Mouse (Mus musculus) intestine, postnatal 0 days (tissue): Measurements from ENCODE around the gene Parp8. TPM values are rescaled to one million over a fixed set of nuclear protein-coding genes. Genes with fewer than 3 reads are reported as not detected.

Source experiments
- ATAC-seq: fragments of 200-750 bp; cut with Nextera tagmentation; 2 replicates; pipeline ENCODE4 v1.8.0; 2017; ENCODE audit warnings: mild to moderate bottlenecking, moderate TSS enrichment, moderate library complexity
- H3K27ac ChIP-seq: fragments of 300-500 bp; sonication (generic); 2 replicates; pipeline ENCODE4 v1.5.1; 2014; ENCODE audit warnings: mild to moderate bottlenecking, low read depth, low read length, moderate library complexity
- H3K27me3 ChIP-seq: fragments of 300-500 bp; sonication (generic); replicated peaks from 2 replicates; pipeline ENCODE4 v1.6.1; 2014; ENCODE audit warnings: low read length, mixed read lengths; ENCODE audit not compliant: control insufficient read depth, insufficient read depth
- H3K36me3 ChIP-seq: fragments of 300-500 bp; sonication (generic); 2 replicates; pipeline ENCODE4 v1.6.1; 2014; ENCODE audit warnings: mild to moderate bottlenecking, moderate library complexity; ENCODE audit not compliant: control insufficient read depth, insufficient read depth
- H3K4me1 ChIP-seq: fragments of 300-500 bp; sonication (generic); replicated peaks from 2 replicates; pipeline ENCODE4 v1.6.1; 2014; ENCODE audit warnings: antibody characterized with exemption, low read length, mixed read lengths; ENCODE audit not compliant: control insufficient read depth, insufficient read depth
- H3K4me2 ChIP-seq: fragments of 300-500 bp; sonication (generic); replicated peaks from 2 replicates; pipeline ENCODE4 v1.6.1; 2014; ENCODE audit warnings: low read depth, mild to moderate bottlenecking, moderate library complexity
- H3K4me3 ChIP-seq: fragments of 300-500 bp; sonication (generic); 2 replicates; pipeline ENCODE4 v1.5.1; 2014; ENCODE audit warnings: low read depth, low read length
- H3K9ac ChIP-seq: fragments of 300-500 bp; sonication (generic); 2 replicates; pipeline ENCODE4 v1.6.1; 2014; ENCODE audit warnings: mild to moderate bottlenecking, low read depth, low read length
- H3K9me3 ChIP-seq: fragments of 300-500 bp; sonication (generic); 2 replicates; pipeline ENCODE4 v1.6.1; 2016; ENCODE audit warnings: mixed run types; ENCODE audit not compliant: control insufficient read depth
- CTCF ChIP-seq: sonication (generic); IDR thresholded peaks from 2 replicates; pipeline ENCODE4 v1.5.1; 2016; ENCODE audit warnings: low read depth, mild to moderate bottlenecking, control low read depth, antibody characterized with exemption, moderate library complexity
- WGBS: fragments of 180-500 bp; shearing (Covaris S2); extraction: QIAGEN DNeasy Blood & Tissue Kit; methylation state at CpG from one replicate; pipeline ENCODE4 v1.1.7; 2014; 5-methylcytosine and 5-hydroxymethylcytosine counted together
- polyA plus RNA-seq: library from polyadenylated mRNA; unstranded; fragments of >200 nt; fragmentation: Nextera tagmentation; extraction: Ambion mirVana; gene quantifications from 2 replicates; pipeline ENCODE4 v1.2.1, GENCODE M21; 2015

Gene Parp8
- polyA plus RNA-seq, result 2.2 and 2.9 TPM in 2 replicates

- Histone ChIP-seq H3K9me3 (no peaks in the 10 kb centered on the region), H3K4me3 (peak within 1 kb of the TSS; percentile 61), H3K4me2 (peak within 1 kb of the TSS; percentile 85), H3K9ac (peak within 1 kb of the TSS; percentile 55), H3K27ac (peak within 1 kb of the TSS; percentile 52; the same call in 1 of the 2 replicates), H3K4me1 (no peaks in the 10 kb centered on the region), H3K27me3 (0 out of 2 replicates have a peak, but pooled peaks cover 4% of the 10 kb centered on the region), H3K36me3 (no peaks in the 10 kb centered on the region)
- under 1% methylated on average over 44 of the region's 67 CpGs for WGBS
- TF ChIP-seq CTCF, result no peak
- ATAC-seq, result peak; percentile 31
Measured at GRCm38 (mm10) chr13:117025226-117026067, at the start of gene Parp8. Parp8 (minus strand) TSS chr13:117025537.

- Histone ChIP-seq H3K9me3 (no peaks in the 10 kb centered on the region), H3K4me3 (no peak overlapping the region), H3K27ac (no peak overlapping the region), H3K36me3 (no peaks in the 10 kb centered on the region), H3K27me3 (no peaks in the 10 kb centered on the region), H3K4me2 (0 out of 2 replicates have a peak overlapping the region, but pooled peaks have one; percentile 21), H3K4me1 (no peaks in the 10 kb centered on the region), H3K9ac (no peak overlapping the region)
- no peak for TF ChIP-seq CTCF
- no peak for ATAC-seq
- WGBS, result 57% methylated on average over 17 of the region's 17 CpGs
Measured at GRCm38 (mm10) chr13:117062628-117063315, 37.4 kb upstream of the Parp8 start.

GRCm38 (mm10) chr13:117056466-117056865, 31.1 kb upstream of the Parp8 start:
- Histone ChIP-seq H3K27me3 (no peaks in the 10 kb centered on the region), H3K4me3 (no peak overlapping the region), H3K4me2 (no peak overlapping the region), H3K9me3 (no peaks in the 10 kb centered on the region), H3K9ac (no peak overlapping the region), H3K27ac (no peak overlapping the region), H3K4me1 (no peaks in the 10 kb centered on the region), H3K36me3 (no peaks in the 10 kb centered on the region)
- no peak for TF ChIP-seq CTCF
- 47% methylated on average over 2 of the region's 2 CpGs for WGBS
- ATAC-seq, result no peak

GRCm38 (mm10) chr13:117054811-117055496, 29.6 kb upstream of the Parp8 start:
- TF ChIP-seq CTCF, result no peak
- ATAC-seq, result no peak

GRCm38 (mm10) chr13:117052748-117053147, 27.4 kb upstream of the Parp8 start:
- Histone ChIP-seq H3K9me3 (no peaks in the 10 kb centered on the region), H3K27ac (no peak overlapping the region), H3K9ac (no peak overlapping the region), H3K4me2 (no peak overlapping the region), H3K4me1 (no peaks in the 10 kb centered on the region), H3K36me3 (no peaks in the 10 kb centered on the region), H3K27me3 (no peaks in the 10 kb centered on the region), H3K4me3 (no peak overlapping the region)
- no peak for ATAC-seq
- 79% methylated on average over 3 of the region's 3 CpGs for WGBS
- TF ChIP-seq CTCF, result no peak

More at GRCm38 (mm10) chr13:117054811-117055496, 29.6 kb upstream of the Parp8 start:
- WGBS, result 77% methylated on average over 7 of the region's 7 CpGs
- no peaks in the 10 kb centered on the region for H3K36me3 ChIP-seq
- H3K4me1 ChIP-seq, result no peaks in the 10 kb centered on the region
- no peak overlapping the region for H3K27ac ChIP-seq
- H3K9ac ChIP-seq, result no peak overlapping the region
- no peak overlapping the region for H3K4me3 ChIP-seq
- H3K4me2 ChIP-seq, result no peak overlapping the region
- H3K27me3 ChIP-seq, result no peaks in the 10 kb centered on the region
- no peaks in the 10 kb centered on the region for H3K9me3 ChIP-seq

GRCm38 (mm10) chr13:117048541-117048971, 23.2 kb upstream of the Parp8 start:
- no peak for TF ChIP-seq CTCF
- Histone ChIP-seq H3K4me2 (no peak overlapping the region), H3K27me3 (no peaks in the 10 kb centered on the region), H3K9me3 (no peaks in the 10 kb centered on the region), H3K4me1 (no peaks in the 10 kb centered on the region), H3K9ac (no peak overlapping the region), H3K27ac (no peak overlapping the region), H3K36me3 (no peaks in the 10 kb centered on the region), H3K4me3 (no peak overlapping the region)
- WGBS, result 82% methylated on average over 5 of the region's 5 CpGs
- ATAC-seq, result no peak
